Mouse (Mus musculus) thymus, adult 2 months (tissue): ENCODE results near the gene Scarb1. TPM values are rescaled to one million over a fixed set of nuclear protein-coding genes. Genes with fewer than 3 reads are reported as not detected.

Experiments
- DNase-seq: peaks from one replicate; pipeline ENCODE4 v3.0.0; 2021
- H3K27ac ChIP-seq: fragments of 200-500 bp; 2 replicates; pipeline ENCODE4 v1.5.1; 2012; ENCODE audit warnings: low read length, control low read depth; ENCODE audit not compliant: control insufficient read depth, insufficient read depth
- H3K27me3 ChIP-seq: fragments of 200-500 bp; 2 replicates; pipeline ENCODE4 v1.6.1; 2012; ENCODE audit warnings: mild to moderate bottlenecking, low read length, moderate library complexity, mixed read lengths; ENCODE audit not compliant: control insufficient read depth, insufficient read depth
- H3K36me3 ChIP-seq: fragments of 200-500 bp; 2 replicates; pipeline ENCODE4 v1.6.1; 2012; ENCODE audit warnings: mild to moderate bottlenecking, low read length, moderate library complexity; ENCODE audit not compliant: control insufficient read depth, insufficient read depth
- H3K4me1 ChIP-seq: fragments of 200-500 bp; replicated peaks from 2 replicates; pipeline ENCODE4 v1.6.1; 2012; ENCODE audit warnings: low read length; ENCODE audit not compliant: control insufficient read depth, insufficient read depth
- H3K4me3 ChIP-seq: fragments of 200-500 bp; 2 replicates; pipeline ENCODE4 v1.5.1; 2012; ENCODE audit warnings: mild to moderate bottlenecking, low read length, control low read depth, moderate library complexity; ENCODE audit not compliant: control insufficient read depth, insufficient read depth
- CTCF ChIP-seq: fragments of 200-500 bp; IDR thresholded peaks from 2 replicates; pipeline ENCODE4 v1.5.1; 2012; ENCODE audit warnings: mild to moderate bottlenecking, control low read depth, low read length, moderate library complexity, borderline replicate concordance; ENCODE audit not compliant: control insufficient read depth, poor library complexity, insufficient read depth; ENCODE audit errors: extremely low read depth
- POLR2A ChIP-seq: fragments of 200-500 bp; IDR thresholded peaks from 2 replicates; pipeline ENCODE4 v1.6.1; 2012; ENCODE audit warnings: mild to moderate bottlenecking, low read length, control low read depth, moderate library complexity; ENCODE audit not compliant: control insufficient read depth, poor library complexity, insufficient read depth; ENCODE audit errors: extremely low read depth
- WGBS: fragments of 180-500 bp; shearing (Covaris S2); methylation state at CpG from one replicate; pipeline ENCODE4 v1.1.7; 2018; 5-methylcytosine and 5-hydroxymethylcytosine counted together
- polyA plus RNA-seq: library from polyadenylated mRNA; depleted of rRNA; stranded (reverse); fragments of >200 nt; gene quantifications from 2 replicates; pipeline ENCODE4 v1.2.3, GENCODE M21; 2012

The Scarb1 gene
- polyA plus RNA-seq, 1 experiment, result 80.7 TPM

DNA sequence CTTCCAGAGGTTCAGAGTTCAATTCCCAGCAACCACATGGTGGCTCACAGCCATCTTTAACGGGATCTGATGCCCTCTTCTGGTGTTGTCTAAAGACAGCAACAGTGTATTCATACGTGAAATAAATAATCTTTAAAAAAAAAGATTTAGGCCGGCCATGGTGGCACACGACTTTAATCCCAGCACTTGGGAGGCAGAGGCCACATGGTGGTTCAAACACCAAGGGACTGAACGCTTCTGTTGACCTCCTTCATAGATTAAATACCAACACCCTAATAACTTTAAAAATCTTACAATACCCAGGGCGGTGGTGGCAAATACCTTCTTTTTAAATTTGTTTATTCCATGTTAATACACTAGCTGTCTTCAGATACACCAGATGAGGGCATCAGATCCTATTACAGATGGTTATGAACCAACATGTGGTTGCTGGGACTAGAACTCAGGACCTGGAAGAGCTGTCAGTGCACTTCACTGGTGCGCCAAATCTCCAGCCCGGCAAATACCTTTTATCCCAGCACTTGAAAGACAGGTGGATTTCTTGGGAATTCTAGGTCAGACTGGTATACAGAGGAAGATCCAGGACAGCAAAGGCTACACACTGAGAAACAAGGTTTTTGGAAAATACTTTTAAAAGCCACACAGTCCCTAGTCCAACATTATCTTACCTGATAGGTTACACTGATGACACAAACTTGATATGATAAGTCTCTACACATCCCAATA, 44.5 kb upstream of the Scarb1 start:
- whole genome bisulfite sequencing, result 78% methylated on average over 8 of the region's 8 CpGs
- peaks cover 20% of the 10 kb centered on the region for H3K36me3 ChIP-seq
- no peaks in the 10 kb centered on the region for H3K27me3 ChIP-seq
- no peak overlapping the region for H3K4me3 ChIP-seq
- TF ChIP-seq POLR2A, result no peak
- no peak for TF ChIP-seq CTCF
- peaks cover 2% of the 10 kb centered on the region for H3K4me1 ChIP-seq
- no peak for DNase-seq
- H3K27ac ChIP-seq, result no peak overlapping the region

DNA sequence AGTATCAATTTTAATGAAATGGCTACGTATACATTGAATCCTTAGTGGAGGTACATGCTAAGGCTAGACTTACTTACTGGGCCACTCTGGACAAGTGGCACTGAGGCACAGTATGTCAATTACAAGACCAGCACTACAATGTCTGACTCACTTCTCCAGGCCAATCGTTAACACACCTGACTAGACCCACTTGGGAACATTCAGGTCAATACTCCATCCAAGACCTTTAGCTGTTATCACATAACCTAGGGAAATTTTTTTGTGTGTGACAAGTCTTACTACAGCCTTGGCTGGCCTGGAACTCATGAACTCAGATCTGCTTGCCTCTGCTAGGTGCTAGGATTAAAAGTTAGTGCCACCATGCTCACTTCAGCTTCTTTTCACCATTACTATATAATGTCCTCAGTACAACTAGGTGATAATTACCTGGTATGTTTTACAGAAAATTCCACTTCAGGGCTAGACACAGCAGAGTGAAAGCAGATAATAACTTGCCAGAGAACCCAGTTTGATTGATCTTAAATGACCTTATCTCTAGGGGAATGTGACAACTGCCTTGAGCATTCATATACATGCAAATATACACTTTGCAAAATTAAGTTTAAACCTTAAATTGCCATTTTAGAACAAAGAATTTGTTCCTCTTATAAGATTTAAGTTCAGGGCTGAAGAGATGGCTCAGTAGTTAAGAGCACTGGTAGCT, 43.8 kb upstream of the Scarb1 start:
- peaks cover 2% of the 10 kb centered on the region for H3K4me1 ChIP-seq
- DNase-seq, result no peak
- no peak overlapping the region for H3K27ac ChIP-seq
- no peak for TF ChIP-seq POLR2A
- TF ChIP-seq CTCF, result no peak
- no peak overlapping the region for H3K4me3 ChIP-seq
- no peaks in the 10 kb centered on the region for H3K27me3 ChIP-seq
- 94% methylated on average over 2 of the region's 2 CpGs for WGBS
- peaks cover 20% of the 10 kb centered on the region for H3K36me3 ChIP-seq

DNA sequence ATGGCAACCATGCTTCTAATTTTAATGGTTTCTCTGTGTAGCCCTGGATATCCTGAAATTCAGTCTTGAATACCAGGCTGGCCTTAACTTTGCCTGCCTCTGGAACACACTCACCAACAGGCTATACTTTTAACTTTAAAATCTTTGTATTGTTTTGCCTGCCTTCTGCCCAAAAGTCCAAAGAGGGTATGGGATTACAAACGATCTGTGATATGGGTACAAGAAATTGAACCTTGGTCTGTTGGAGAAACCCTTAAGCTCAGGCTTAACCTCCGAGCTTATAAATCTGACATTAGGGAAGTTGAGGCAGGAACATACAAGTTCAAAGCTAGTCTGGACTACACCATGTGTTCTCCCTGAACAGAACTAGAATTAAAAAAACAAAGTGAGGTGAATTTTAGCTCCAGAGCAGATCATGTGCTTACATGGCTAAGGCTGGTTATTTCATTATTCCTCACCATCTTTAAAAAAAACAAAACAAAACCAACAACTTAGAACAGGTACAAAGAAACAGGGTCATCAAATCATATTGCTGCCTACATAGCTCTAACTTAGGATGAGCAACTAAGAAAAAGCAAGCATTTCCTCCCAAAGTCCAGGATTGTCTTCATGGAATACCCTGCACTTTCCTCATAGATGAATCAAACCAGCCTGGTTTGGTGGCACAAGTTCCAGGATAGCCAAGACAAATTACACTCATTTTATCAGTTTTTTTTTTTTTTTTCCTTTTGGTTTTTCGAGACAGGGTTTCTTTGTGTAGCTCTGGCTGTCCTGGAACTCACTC, 42.9 kb upstream of the Scarb1 start:
- peaks cover 2% of the 10 kb centered on the region for H3K4me1 ChIP-seq
- WGBS, result 70% methylated on average over 3 of the region's 3 CpGs
- H3K4me3 ChIP-seq, result no peak overlapping the region
- no peak for TF ChIP-seq CTCF
- TF ChIP-seq POLR2A, result no peak
- DNase-seq, result no peak
- peaks cover 20% of the 10 kb centered on the region for H3K36me3 ChIP-seq
- no peaks in the 10 kb centered on the region for H3K27me3 ChIP-seq
- H3K27ac ChIP-seq, result no peak overlapping the region

DNA sequence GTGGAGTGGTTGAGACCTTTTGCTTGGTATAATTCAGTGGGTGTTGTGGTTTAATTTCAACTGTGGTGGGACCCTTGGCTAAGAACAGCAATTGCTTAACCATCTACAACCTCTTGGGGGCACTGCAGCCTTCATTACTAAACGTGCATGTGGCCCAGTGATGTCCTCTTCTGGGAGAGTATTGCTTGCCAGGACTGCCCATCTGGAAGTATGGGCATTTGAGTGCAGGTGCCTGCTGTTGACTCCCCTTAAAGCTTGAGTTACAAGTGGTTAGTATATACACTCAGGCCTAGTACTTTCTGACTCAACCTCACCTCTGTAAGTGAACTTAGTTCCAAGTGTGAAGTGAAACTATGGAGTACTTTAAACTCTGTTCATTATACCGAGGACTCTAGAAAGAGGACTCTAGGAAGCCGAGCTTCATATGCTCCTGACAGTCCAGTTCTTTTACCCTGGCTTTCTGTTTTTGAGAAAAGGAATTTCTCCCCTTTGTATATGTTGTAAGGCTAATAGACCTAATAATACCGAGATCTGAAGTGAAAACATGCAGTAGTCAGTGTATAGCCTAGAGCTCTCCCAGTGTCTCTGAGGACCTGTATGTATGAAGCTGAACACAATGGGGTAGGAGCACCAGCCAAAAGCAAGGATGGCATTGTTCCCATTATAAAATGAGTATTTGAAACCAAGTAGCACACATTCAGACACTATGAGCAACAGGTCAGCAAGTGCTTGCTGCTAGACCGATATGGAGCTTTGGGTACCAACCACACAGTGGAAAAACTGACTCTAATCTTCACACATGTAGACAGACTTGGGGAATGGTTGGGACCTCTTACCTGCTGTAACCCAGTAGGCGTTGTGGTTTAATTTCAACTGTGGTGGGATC, 42.0 kb upstream of the Scarb1 start:
- H3K4me1 ChIP-seq, result no peaks in the 10 kb centered on the region; the same call in 1 of the 2 replicates
- H3K27me3 ChIP-seq, result no peaks in the 10 kb centered on the region
- peaks cover 20% of the 10 kb centered on the region for H3K36me3 ChIP-seq
- peak; percentile 56 for DNase-seq
- no peak overlapping the region for H3K27ac ChIP-seq
- no peak overlapping the region for H3K4me3 ChIP-seq
- 41% methylated on average over 6 of the region's 6 CpGs for WGBS
- TF ChIP-seq CTCF, result no peak

DNA sequence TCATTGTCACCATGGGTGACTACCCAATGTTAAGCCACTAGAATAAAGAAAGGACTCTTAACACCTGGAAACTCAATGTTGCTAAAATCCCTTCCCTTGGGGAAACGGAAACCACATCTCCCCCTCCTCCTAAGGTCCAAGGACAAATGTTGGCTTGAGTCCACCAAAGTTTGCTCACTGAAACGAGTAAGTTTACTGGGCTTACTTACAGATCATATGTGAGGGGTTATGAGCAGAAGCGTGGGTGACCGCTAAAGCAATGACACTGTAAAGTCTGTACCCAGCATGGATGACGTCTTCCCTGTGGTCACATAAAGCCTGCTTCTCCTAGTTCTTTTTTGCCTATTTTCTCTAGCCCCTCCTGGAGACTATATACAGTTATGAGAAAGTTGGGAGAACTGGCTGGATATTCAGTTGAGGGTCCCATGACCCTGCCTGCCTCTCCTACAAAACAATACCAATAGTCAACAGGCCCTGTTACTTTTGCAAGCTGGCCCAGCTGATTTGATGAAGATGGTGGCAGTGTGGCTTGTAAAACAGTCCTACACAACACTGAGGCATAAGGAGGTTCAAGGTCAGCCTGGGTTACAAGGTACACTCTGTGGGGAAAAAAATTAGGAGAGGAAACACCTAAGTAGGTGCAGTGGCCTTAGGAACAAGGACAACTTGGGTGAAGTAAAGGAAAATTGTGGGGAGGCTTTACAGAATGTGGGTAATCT, 41.2 kb upstream of the Scarb1 start:
- Histone ChIP-seq H3K27me3 (no peaks in the 10 kb centered on the region), H3K4me3 (no peak overlapping the region), H3K4me1 (peaks cover 7% of the 10 kb centered on the region), H3K36me3 (peaks cover 20% of the 10 kb centered on the region), H3K27ac (no peak overlapping the region)
- DNase-seq, result no peak
- TF ChIP-seq CTCF (no peak), POLR2A (no peak)
- WGBS, result 79% methylated on average over 5 of the region's 5 CpGs

DNA sequence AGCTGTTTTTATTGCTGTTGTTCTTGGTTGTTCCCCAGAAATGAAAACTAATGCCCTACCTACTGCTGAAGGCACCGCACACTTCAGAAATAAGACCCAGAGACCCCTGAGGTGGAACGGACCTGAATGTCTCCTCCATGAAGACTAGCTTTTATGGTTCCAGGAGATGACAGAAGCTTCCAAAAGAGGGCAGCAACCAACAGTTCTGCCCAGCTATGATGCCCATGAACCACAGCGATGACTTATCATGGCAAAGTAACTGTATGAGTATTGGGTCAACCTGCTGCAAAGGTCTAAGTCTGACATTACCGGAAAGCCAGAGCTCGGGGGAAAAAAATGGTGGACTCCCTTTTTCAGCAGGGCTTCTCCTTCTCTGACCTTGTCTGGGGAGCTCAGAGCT, 38.0 kb upstream of the Scarb1 start:
- TF ChIP-seq POLR2A, result no peak
- TF ChIP-seq CTCF, result no peak
- Histone ChIP-seq H3K36me3 (no peaks in the 10 kb centered on the region), H3K4me1 (peaks cover 19% of the 10 kb centered on the region), H3K27ac (no peak overlapping the region), H3K27me3 (no peaks in the 10 kb centered on the region), H3K4me3 (no peak overlapping the region)
- no peak for DNase-seq
- 74% methylated on average over 5 of the region's 5 CpGs for WGBS
